Mouse (Mus musculus) heart, embryonic 11.5 days (tissue): ENCODE measurements around the gene Akap13. TPM values are rescaled to one million over a fixed set of nuclear protein-coding genes. Genes with fewer than 3 reads are reported as not detected.

Experiments
- ATAC-seq: fragments of 200-750 bp; cut with Nextera tagmentation; replicated peaks from 2 replicates; pipeline ENCODE4 v1.8.0; 2017; ENCODE audit warnings: moderate library complexity; ENCODE audit not compliant: insufficient number of reproducible peaks, low FRiP score, low TSS enrichment
- H3K27ac ChIP-seq: fragments of 300-500 bp; sonication (generic); 2 replicates; pipeline ENCODE4 v1.5.1; 2014; ENCODE audit warnings: mild to moderate bottlenecking, low read depth, low read length
- H3K27me3 ChIP-seq: fragments of 300-500 bp; sonication (generic); 2 replicates; pipeline ENCODE4 v1.6.1; 2014; ENCODE audit warnings: mild to moderate bottlenecking, low read length, mixed read lengths; ENCODE audit not compliant: control insufficient read depth, insufficient read depth
- H3K36me3 ChIP-seq: fragments of 300-500 bp; sonication (generic); 2 replicates; pipeline ENCODE4 v1.6.1; 2014; ENCODE audit warnings: mild to moderate bottlenecking, low read length, moderate library complexity, mixed read lengths; ENCODE audit not compliant: control insufficient read depth, insufficient read depth
- H3K4me1 ChIP-seq: fragments of 300-500 bp; sonication (generic); 2 replicates; pipeline ENCODE4 v1.6.1; 2014; ENCODE audit warnings: low read length; ENCODE audit not compliant: control insufficient read depth, insufficient read depth
- H3K4me2 ChIP-seq: fragments of 300-500 bp; sonication (generic); 2 replicates; pipeline ENCODE4 v1.6.1; 2014; ENCODE audit warnings: mild to moderate bottlenecking, moderate library complexity
- H3K4me3 ChIP-seq: fragments of 300-500 bp; sonication (generic); 2 replicates; pipeline ENCODE4 v1.5.1; 2014; ENCODE audit warnings: low read depth, low read length
- H3K9ac ChIP-seq: fragments of 300-500 bp; sonication (generic); 2 replicates; pipeline ENCODE4 v1.6.1; 2014; ENCODE audit warnings: mild to moderate bottlenecking, low read depth, low read length, moderate library complexity
- H3K9me3 ChIP-seq: fragments of 300-500 bp; sonication (generic); replicated peaks from 2 replicates; pipeline ENCODE4 v1.6.1; 2016; ENCODE audit warnings: low read length; ENCODE audit not compliant: control insufficient read depth
- WGBS: fragments of 180-500 bp; shearing (Covaris S2); extraction: QIAGEN DNeasy Blood & Tissue Kit; methylation state at CpG from one replicate; pipeline ENCODE4 v1.1.7; 2014; ENCODE audit not compliant: insufficient replicate concordance; 5-methylcytosine and 5-hydroxymethylcytosine counted together
- polyA plus RNA-seq: library from polyadenylated mRNA; unstranded; fragments of >200 nt; fragmentation: Nextera tagmentation; extraction: Ambion mirVana; gene quantifications from 2 replicates; pipeline ENCODE4 v1.2.1, GENCODE M21; 2014

Gene Akap13
- polyA plus RNA-seq, 1 experiment from 2014 or later: 68.1 TPM

DNA sequence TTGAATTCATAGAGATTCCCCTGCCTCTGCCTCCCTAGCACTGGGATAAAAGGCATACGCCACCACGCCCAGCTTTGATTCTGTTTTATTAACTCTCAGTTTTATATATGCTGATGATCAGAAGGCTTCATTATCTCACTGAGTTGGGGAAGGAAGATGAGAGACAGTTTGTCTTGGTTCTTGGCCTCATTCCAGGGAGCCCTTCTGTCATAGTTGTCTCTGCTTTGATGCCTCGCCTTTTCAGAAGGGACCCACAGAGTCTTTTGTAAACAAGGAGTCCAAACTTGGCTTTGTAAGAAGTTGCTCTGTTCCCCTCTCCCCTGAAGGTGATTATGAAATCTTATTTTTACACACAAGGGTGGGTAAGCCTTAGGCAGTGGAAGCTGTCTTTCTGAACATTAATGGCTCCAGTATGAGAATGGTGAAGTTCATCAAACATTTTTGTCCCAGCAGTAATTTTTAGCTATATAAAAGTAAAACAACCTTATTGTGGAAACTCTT is 40.7 kb downstream of the Akap13 start:
- no peak for ATAC-seq
- Histone ChIP-seq H3K4me3 (no peak overlapping the region), H3K4me1 (peaks cover 39% of the 10 kb centered on the region), H3K9me3 (no peaks in the 10 kb centered on the region), H3K36me3 (no peaks in the 10 kb centered on the region), H3K9ac (no peak overlapping the region), H3K27me3 (no peaks in the 10 kb centered on the region), H3K4me2 (no peak overlapping the region), H3K27ac (no peak overlapping the region)
- 80% methylated on average over 3 of the region's 3 CpGs for WGBS

DNA sequence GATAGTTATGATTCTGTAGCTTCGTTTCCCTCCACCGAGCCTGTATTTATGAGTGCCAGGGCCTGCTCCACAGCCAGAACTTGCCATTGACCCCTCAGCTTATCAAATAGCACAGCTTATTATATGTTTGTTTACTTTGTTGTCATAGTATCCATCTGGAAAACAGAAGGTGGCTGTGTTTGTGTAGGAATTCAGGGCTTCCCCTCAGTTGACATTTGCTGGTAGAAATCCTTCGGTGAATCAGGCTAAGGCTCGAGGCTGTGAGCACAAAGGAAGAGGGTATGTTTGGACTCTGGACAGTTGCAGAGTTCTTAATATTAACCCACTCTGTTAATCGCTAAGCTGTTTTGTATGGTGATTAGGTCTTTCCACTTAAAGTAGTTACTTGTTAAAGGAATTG is 43.3 kb downstream of the Akap13 start:
- no peak overlapping the region for H3K27ac ChIP-seq
- ATAC-seq: no peak
- 0 out of 2 replicates have a peak overlapping the region, but pooled peaks have one; percentile 7 for H3K4me2 ChIP-seq
- H3K4me1 ChIP-seq: peaks cover 36% of the 10 kb centered on the region
- H3K4me3 ChIP-seq: no peak overlapping the region
- no peaks in the 10 kb centered on the region for H3K9me3 ChIP-seq
- H3K27me3 ChIP-seq: no peaks in the 10 kb centered on the region
- no peak overlapping the region for H3K9ac ChIP-seq
- no peaks in the 10 kb centered on the region for H3K36me3 ChIP-seq
- 36% methylated on average over 5 of the region's 5 CpGs for WGBS

DNA sequence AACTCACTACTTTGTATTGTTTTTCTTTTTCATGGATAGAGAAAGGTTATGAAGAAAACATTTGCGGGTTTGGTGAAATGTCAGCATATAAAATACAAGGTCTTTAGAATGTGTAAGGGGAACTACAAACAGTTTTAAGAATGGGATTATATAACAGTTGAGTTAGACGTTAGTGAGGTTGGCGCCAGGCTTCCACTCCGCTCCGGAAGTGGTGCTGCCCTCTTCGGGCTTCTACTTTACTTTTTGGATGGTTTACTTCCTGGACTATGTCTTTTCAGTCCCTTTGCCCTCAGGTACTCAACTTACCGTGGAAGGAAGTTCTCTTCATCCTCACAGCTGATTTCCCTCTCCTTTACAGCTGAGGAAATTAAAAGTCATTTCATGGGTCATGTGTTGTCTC is 43.9 kb downstream of the Akap13 start:
- Histone ChIP-seq H3K4me2 (no peak overlapping the region), H3K36me3 (no peaks in the 10 kb centered on the region), H3K4me1 (peaks cover 31% of the 10 kb centered on the region), H3K4me3 (no peak overlapping the region), H3K9ac (no peak overlapping the region), H3K9me3 (no peaks in the 10 kb centered on the region), H3K27me3 (no peaks in the 10 kb centered on the region), H3K27ac (no peak overlapping the region)
- WGBS: 77% methylated on average over 7 of the region's 7 CpGs
- ATAC-seq: no peak

DNA sequence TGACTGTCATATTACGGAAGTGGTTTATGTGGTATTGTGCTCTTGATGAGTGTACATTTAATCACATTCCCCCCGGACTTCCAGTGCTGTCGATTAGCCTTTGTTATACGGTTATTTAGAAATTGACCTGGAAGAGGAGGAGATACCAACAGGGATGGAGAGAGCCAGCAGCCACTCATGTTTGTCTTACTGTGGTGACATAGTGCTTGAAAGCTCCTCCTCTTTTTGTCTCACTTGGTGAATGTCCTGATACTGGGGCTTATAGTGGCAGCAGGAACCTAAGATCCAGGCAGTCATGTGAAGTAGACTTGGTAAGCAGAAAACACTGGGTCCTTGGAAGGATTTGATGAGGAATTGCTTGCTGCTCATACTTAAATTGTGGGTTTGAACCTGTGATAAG is 44.8 kb downstream of the Akap13 start:
- H3K27me3 ChIP-seq: no peaks in the 10 kb centered on the region
- H3K4me3 ChIP-seq: no peak overlapping the region
- H3K9ac ChIP-seq: no peak overlapping the region
- no peaks in the 10 kb centered on the region for H3K9me3 ChIP-seq
- H3K4me2 ChIP-seq: no peak overlapping the region
- peak overlapping the region; percentile 3; the same call in 1 of the 2 replicates for H3K27ac ChIP-seq
- 67% methylated on average over 4 of the region's 4 CpGs for WGBS
- peaks cover 31% of the 10 kb centered on the region for H3K4me1 ChIP-seq
- H3K36me3 ChIP-seq: no peaks in the 10 kb centered on the region
- no peak for ATAC-seq

DNA sequence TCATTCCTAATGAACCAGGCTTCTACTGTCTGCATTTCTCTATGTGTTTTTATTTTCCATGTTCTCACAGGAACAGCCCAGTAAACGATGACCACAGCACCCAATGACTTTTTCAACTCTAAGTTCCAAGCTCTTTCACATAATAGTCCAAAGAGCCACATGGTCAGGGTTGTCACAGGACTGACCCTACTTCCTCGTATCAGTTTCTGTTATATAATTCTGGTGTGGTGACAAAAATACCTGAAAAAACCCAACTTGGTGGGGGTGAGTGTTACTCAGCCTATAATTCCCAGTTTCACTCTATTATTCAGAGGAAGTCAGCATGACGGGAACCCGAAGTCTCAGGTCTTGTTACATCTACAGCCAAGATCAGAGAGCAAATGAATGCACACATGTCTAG is 45.5 kb downstream of the Akap13 start:
- Histone ChIP-seq H3K36me3 (no peaks in the 10 kb centered on the region), H3K4me3 (no peak overlapping the region), H3K4me1 (peaks cover 34% of the 10 kb centered on the region), H3K9me3 (no peaks in the 10 kb centered on the region), H3K27ac (peak overlapping the region; percentile 3; the same call in 1 of the 2 replicates), H3K9ac (no peak overlapping the region), H3K27me3 (no peaks in the 10 kb centered on the region), H3K4me2 (no peak overlapping the region)
- 90% methylated on average over 4 of the region's 4 CpGs for WGBS
- no peak for ATAC-seq

DNA sequence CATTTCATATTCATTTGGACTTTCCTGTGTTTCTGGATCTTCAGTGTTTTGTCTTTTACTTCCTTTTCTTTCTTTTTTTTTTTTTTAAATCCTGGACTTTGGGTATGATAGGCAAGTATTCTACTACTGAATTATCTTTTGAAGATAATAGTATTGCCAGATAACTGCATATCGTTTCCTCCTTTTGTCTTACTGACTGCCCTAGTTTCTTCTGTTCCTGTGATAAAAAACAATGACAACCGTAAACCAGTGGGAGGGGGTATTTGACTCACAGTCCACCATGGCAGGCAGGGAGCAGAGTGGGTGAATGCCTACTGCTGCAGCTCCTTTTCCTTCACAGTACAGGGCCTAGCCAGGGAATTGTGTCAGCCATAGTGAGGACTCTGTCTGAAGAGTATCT is 49.2 kb downstream of the Akap13 start:
- 0 out of 2 replicates have a peak, but pooled peaks have one; percentile 10 for ATAC-seq
- H3K9ac ChIP-seq: no peak overlapping the region

DNA sequence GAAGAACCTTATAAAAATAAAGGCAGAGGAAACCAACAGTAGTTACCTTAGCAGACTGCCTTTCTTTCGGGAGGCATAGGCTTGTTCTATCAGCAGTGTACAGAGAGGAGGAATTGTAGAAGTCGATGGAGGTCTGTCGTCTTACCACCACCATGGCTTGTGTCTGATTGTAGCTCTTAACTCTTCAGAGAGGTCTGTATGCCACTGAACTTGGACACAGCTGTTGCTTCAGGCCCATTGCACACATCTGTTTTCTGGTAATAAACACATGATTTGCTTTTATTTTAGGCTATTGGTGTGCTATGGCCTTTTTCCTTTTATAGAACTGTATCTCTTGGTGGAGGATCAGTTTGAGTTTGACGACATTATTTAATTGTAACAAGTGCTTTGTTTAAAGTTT is 51.3 kb downstream of the Akap13 start:
- ATAC-seq: no peak
- H3K9me3 ChIP-seq: no peaks in the 10 kb centered on the region
- WGBS: 76% methylated on average over 4 of the region's 4 CpGs
- H3K4me1 ChIP-seq: peaks cover 8% of the 10 kb centered on the region
- no peaks in the 10 kb centered on the region for H3K27me3 ChIP-seq
- no peak overlapping the region for H3K9ac ChIP-seq
- no peaks in the 10 kb centered on the region for H3K36me3 ChIP-seq
- H3K4me2 ChIP-seq: no peak overlapping the region
- H3K4me3 ChIP-seq: no peak overlapping the region
- H3K27ac ChIP-seq: no peak overlapping the region

More for the DNA sequence above, 49.2 kb downstream of the Akap13 start:
- Histone ChIP-seq H3K27me3 (no peaks in the 10 kb centered on the region), H3K4me3 (no peak overlapping the region), H3K36me3 (no peaks in the 10 kb centered on the region), H3K27ac (no peak overlapping the region), H3K4me2 (no peak overlapping the region), H3K4me1 (peaks cover 22% of the 10 kb centered on the region), H3K9me3 (no peaks in the 10 kb centered on the region)
- 38% methylated on average over 2 of the region's 2 CpGs for WGBS

DNA sequence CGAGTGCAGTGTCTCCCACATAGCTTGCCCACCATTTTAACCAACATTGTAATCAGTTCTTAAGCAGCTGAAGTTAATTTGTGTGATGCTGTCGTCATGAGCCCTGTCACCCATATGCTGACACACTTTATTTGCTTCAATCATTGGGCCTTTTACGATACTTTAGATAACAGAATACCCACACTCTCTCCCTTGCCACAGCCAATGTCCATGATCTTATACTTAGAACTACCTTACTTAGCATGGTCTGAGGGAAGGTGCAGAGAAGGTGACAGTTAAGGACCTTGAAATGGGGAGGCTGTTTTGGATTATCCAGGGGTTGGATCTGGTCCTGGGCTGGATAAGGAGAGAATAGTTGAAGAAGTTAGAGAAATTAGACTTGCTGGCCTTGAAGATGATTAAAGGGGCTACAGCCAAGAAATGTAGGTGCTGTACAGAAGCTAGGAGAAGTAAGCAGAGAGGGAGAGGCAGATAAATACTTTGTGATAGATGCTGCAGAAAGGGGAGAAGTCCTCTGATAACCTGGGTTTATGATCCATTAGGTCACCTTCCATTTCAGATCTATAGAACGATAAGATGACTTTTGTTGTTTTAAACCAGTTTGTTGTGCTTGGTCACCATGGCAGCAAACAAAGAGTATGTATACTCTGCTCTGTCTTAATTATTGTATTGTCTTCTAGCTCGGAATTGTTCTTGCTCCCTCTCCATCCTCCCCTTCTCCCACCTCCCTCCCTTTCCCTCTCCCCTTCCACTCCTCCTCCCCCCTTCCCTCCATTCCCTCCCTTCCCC is 53.9 kb downstream of the Akap13 start:
- Histone ChIP-seq H3K4me2 (no peak overlapping the region), H3K27me3 (no peaks in the 10 kb centered on the region), H3K4me1 (peaks cover 8% of the 10 kb centered on the region), H3K9me3 (no peaks in the 10 kb centered on the region), H3K27ac (no peak overlapping the region), H3K4me3 (no peak overlapping the region), H3K9ac (no peak overlapping the region), H3K36me3 (no peaks in the 10 kb centered on the region)
- WGBS: 61% methylated on average over 5 of the region's 5 CpGs
- no peak for ATAC-seq

DNA sequence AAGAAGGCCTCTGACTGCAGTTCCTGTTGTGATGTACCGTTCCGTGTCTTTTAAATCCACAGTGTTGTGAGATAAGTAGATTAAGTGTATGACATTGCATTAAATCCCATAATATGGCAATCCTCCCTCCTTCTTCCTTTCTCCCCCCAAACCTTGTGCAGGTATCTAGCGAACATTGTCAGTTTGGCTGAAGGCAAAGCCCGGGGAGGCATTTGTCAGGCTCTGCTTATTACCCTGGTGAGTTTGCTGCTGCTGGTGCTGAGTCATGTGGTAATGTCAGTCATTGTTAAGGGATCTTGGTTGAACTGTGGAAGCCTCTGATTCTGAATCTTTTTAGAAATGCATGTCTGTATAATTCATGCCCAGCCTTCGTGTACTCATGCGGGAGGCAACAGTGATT is 60.1 kb downstream of the Akap13 start:
- no peaks in the 10 kb centered on the region for H3K27me3 ChIP-seq
- no peaks in the 10 kb centered on the region for H3K9me3 ChIP-seq
- no peak overlapping the region for H3K4me3 ChIP-seq
- H3K9ac ChIP-seq: no peak overlapping the region
- H3K4me1 ChIP-seq: peaks cover 8% of the 10 kb centered on the region
- no peak overlapping the region for H3K4me2 ChIP-seq
- WGBS: 86% methylated on average over 6 of the region's 6 CpGs
- no peak for ATAC-seq
- no peak overlapping the region for H3K27ac ChIP-seq
- H3K36me3 ChIP-seq: no peaks in the 10 kb centered on the region
